Mouse (Mus musculus): ENCODE results near the gene Amdhd2.
A peak's percentile ranks its signal among the peaks of the same experiment; 100 is the strongest.

Gene Amdhd2

DNA sequence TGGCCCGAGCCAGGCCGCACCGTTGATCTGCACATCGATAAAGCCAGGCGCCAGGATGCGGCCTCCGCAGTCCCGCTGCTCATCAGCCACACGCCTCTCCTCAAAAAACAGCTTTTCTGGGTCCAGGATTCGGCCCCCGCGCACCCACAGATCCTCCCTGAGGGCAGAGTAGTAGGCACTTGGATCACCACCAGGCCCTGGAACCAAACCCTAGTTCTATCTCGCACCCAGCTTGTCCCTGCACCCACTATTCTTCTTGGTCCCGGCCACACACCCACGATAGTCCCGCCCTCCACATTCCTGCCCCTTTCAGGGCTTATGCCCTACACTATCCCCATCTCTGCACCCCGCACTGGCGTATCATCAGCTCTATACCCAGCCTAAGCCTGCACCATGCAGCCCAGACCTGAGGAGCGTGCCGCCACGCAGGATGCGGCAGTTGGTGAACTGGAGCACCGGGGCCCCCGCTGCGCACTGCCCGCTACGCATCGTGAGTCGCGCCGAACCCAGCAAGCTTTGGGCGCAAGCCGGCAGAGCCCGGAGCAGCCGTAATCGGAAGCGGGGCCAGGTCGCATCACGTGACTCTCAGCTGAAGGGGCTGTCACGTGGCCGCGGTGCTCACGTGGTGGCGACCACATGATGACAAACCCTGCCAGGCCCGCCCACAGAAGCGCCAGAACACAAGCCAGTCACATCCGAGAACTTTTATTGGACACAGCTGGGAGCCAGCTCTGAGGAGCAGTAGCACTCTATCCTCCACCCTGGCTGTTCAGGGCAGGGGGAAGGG is at the start of gene Amdhd2:
TSS of gene Amdhd2 (minus strand) at position 591 of the 787 bp plus-strand sequence.
- peak; percentile 99 for DNase-seq

DNA sequence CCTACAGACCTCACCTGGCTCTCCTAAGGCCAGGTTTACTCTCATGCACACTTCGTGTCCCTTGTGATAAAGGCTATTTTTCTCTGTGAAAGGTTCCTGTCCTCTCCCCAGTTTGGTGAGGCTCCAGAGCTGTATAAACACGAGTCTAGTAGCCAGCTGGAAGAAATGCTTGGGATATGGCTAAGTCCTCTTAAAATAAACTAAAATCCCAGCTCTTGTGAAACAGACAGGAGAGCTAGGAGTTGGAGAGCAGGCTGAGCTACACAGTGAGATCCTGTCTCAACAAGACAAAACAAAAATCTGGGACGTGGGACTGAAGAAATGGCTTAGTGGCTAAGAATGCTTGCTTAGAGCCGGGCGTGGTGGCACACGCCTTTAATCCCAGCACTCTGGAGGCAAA is 49.6 kb upstream of the Amdhd2 start:
- DNase-seq = no peak

DNA sequence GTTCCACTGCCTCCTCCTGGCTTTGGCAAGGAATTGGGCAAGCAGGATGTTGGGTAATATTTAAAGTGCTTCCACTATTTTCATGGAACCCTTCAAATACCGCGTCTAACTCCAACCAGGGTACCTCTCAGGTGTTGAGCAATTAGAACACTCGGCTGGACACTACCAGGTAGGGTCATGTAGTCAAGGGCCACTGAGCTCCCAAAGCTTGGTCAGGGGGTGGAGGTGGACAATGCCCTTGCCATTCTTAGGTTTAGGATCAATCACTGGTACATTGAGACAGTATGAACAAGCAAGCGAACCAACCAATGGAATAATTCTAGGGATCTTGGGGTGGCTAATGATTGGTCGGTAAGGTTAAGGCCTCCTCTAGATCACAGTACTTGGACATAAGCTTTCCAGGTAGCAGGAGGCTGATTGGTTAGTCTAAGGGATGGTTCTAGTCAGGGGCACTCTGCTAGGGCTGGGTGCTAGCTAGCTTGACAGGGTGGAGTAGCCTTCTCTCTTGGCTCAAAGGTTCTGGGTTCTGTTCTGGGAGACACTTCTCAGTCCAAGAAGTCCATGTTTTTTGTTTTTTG is 49.0 kb upstream of the Amdhd2 start:
- no peak for DNase-seq

DNA sequence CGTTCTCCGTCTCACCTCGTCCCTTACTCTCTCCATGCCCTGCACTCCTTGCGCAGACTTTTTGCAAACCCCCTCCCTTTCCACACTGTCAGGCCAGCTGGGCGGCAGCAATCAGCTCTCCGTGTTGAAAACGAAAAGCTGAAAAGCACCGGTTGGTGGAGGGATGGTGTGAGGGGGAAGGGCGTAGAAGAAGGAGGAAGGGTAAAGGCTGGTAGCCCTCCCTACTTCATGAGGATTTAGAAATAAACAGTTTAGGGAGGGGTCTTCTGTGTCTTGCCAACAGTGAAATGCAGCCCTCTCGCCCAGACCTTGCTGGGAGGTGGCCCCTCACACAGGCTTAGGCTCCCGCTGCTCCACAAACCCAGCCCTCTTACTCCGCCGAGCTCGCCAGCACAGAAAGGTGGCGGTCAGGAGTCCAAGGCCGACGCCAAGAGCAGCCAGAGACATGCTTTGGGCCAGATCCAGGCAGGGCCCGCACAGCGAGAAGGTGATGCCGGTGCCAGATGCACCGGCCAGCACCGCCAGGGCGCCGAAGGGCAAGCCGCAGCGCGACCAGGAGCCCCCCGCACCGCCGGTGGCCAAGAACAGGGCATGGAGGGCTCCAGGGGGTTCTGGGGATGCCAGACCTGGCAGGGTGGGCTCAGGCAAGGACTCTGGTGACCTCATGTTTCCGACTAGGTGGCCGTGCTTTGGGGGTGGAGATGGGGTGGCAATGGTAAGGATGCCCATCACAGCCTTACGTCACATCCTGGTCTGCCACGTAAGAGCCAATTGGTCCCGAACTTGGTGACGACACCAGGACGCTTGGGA is 48.3 kb upstream of the Amdhd2 start:
- peak; percentile 55 for DNase-seq

DNA sequence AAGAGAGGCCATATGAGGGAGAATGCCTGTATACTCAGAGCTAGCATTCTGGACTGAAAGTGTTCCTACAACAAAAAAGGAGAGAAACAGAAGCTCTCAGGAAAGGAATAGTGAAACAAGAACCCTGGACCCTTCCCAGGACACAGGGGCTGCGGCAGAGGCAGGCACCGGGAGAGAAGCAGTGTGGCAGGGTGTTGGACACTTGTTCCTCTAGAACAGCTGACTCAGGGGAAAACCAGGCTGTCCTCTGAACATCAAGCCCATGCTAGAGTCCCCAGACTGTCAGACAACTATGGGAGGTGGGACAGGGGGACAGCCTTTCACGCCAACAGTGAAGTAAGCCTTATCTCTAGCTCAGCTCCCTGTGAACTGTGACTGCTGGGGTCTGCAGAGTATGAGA is 47.0 kb upstream of the Amdhd2 start:
- no peak for DNase-seq

DNA sequence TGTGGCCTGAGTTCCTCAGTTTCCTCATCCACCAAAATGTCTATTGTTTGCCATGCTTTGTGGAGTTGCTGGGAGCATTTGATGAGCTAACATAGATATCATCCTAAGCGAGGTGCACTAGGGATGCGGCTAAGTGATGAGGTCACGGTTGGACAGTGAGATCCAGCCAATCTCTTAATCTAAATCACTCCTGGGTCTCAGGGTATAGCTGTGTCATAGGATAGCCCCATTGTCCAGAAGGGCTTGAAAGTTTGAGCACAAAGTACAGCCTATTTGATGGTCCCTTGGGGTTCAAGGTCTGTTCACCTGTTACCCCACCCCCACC is 46.3 kb upstream of the Amdhd2 start:
- no peak for DNase-seq

DNA sequence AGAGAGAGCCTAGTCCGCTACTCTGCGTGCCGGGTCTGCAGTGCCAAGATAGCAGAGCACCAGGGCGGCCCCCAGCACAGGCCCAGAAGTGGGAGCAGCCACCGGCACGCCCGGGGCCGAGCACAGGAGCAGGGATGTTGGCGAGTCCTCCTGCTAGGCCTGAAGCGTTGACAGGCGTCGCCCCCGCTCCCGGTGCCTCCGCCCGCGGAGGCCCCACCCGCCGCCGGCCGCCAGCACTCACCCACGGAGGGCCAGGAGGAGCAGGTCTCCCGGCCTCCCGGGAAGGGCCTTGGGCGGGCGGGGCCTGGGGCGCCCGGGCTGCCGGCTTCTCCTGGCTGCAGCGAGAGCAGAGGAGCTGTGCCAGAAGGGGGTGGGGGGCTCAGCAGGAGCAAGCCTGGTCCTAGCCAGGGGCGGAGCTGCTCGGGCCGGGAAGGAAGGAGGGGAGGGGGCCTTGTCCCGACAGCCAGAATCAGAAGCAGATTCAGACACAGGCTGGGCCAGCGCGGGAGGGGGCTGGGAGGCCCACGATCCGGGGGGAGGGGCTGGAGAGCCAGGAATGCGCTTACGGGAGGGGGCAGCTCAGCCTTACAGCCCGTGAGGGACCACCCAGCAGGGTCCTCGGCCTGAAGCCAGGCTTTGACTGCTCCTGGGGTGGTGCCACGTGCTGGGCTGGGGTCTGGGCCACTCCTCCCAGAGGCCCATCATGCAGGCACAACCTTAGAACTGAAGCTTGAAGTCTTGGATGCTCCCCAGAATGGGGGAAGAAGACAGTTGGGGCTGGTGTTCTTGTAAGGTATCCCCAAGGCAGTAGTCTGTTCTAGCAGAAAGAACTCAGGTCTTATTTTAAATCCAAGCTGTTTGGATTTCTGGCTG is 45.7 kb upstream of the Amdhd2 start, which contains the start of gene Ntn3:
TSS of gene Ntn3 (minus strand) at position 489 of the 873 bp plus-strand sequence.
- DNase-seq = peak; percentile 56

DNA sequence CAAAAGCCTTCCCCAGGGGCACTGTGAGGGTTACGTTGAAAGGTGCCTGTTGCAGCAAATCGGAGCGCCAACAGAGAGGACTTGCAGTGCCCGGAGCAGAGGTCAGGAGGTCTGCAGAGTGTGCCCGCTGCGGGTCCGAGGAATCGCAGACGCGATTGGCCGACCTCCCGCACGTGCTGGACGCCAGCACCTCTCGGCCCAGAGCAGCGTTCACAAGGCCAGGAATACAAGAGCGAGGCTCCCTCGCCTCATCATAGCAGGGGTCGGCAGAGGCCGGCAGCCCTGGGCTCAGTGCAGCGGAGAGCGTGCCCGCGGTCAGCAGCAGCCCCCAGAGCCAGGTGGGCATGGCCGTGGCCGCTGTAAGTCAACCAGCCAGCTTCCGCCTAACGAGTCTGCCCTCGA is 45.1 kb upstream of the Amdhd2 start:
- DNase-seq = peak; percentile 47

DNA sequence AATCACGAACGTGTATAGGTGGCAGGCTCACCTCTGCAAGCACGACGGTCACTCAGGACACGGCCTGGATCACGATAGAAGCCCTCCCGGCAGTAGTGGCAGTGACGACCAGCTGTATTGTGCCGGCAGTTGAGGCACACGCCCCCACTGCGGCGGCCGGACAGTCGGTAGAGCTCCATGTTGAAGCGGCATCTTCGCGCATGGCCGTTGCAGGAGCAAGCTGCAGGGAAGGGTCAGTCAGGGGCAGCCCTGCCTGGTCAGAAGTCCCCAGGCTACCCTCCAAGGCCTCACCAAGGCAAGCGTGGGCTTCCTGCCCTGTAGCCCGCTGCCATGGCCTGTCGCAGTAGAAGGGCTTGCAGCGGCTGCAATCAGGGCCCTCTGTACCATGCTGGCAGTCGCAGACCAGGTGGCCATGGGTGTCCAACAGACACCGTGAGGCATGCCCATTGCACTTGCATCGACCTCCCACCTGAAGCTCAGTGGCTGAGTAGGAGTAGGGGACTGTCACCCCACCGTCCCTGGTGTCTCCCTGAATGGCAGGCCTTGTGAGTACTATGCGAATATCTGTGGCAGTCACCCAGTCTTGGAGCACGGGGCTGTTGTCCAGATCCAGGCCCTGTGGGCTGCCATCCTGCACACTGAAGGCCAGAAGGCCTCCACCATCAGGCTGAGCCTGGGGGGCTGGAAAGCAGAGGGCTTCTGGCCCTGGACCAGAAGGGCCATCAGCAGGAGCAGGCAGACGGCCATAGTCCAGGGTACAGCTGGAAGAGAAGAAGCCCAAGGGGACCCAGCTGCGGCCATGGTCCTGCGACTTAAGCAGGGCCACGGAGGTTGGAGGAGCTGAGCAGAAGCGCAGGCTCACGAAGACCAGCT is 44.4 kb upstream of the Amdhd2 start:
- DNase-seq = no peak

DNA sequence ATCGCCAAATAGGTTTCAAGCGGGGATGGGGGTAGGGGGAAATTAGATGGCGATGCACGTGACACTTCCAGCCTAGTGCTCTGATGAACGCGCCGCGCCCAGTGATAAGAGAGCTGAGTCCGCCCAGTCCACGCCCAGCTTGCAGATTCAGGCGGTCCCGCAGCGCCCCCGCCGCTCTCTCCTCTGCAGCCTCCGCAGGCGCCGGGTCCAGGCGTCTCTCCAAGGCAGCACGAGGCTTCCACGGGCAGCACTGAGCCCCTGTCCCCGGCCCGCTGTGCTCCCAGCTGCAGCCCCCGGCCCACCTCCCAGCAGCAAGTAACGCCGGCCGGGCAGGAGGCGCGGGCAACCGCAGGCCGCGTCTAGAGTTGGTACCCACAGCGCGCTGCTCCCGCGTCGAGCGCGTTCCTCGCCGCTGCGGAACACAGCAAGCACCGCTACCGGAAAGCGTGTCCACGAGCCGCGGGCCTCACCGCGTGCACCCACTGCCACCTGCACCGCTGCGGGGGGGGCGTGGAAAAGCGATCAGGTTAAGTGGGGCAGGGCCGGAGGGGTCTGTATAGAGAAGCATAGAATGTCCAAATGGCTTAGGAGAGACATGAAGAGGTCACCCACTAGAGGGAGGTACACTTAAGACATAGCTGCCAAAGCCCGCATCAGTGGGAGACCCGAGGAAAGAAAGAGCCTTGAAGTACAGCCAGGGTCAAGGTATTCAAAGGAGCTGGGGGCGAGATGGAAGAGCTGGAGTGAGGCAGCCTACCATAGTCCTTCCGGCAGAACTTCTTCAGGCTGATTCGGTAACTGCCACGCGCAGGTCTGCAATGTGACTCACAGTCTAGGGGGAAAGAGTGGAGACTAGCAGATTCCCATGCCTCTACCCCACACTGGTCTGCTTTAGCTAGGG is 43.1 kb upstream of the Amdhd2 start:
- peak; percentile 66 for DNase-seq

DNA sequence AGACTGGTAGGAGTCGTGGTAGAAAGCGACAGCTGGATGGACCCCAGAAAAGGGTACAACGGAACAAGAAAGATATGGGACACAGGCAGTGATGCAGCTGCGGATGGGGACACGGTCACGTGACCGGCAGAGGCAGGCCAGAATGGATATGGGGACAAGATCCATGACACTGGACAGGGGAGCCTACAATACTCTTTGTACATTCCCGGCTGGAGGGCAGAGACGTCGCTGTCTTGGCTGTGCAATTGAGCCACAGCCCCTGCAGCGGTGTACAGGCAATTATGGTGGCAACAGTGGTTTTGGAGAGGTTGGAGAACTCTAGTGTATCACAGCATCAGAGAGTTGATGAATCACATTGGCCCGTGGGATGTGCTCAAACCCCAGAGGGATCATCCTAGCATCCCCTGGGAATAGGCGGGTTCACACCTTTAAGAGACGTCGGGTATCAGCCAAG is 42.4 kb upstream of the Amdhd2 start:
- DNase-seq = peak; percentile 64

DNA sequence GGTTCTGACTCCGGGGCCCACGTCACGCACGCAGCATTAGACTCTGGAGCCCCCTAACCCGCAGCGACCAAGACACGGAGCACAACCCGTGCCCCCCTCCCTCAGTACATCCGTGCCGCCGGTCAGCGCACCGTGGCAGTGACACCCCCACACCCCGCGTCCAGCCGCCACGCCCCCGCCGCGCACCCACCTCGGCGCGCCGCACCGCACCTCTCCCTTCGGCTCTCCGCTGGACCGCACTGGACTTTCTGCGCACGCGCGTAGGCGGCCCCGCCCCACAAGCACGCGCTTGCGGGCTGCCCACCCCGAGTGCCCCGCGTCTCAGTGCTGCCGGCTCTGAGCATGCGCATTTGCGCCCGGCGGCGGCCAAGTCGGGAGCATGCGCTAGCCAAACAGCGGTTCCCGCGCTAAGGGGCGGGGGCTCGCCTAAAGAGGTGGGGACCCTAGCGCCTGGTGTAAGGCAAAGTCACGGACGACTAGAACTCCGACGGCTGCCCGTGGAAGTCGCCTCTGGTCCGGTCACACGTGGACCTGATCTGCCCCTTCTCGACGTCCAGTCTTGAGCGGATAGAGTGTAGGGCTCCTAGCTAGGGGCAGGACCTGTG is 41.8 kb upstream of the Amdhd2 start, which contains the start of gene Tbc1d24:
TSS of gene Tbc1d24 (minus strand) at position 279 of the 605 bp plus-strand sequence.
- DNase-seq = peak; percentile 96

DNA sequence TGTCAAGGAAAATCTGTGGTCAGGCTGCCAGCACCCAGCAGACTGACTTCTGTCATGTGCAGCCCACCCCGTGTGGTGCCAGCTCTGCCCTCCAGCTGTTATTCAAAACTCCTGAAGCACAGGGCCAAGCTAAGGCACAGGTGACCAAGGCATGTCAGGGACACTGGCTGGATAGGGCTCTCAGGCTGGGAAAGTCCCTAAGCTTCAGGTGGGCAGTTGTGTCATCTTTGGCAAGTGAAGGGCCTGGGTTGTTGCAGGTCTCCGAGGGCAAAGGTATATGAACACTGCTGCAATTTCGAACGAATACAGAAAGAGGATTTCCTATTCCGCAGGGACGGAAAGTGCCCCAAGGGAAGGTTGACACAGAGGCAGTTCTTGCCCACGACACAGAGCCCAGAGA is 41.3 kb upstream of the Amdhd2 start:
- no peak for DNase-seq

DNA sequence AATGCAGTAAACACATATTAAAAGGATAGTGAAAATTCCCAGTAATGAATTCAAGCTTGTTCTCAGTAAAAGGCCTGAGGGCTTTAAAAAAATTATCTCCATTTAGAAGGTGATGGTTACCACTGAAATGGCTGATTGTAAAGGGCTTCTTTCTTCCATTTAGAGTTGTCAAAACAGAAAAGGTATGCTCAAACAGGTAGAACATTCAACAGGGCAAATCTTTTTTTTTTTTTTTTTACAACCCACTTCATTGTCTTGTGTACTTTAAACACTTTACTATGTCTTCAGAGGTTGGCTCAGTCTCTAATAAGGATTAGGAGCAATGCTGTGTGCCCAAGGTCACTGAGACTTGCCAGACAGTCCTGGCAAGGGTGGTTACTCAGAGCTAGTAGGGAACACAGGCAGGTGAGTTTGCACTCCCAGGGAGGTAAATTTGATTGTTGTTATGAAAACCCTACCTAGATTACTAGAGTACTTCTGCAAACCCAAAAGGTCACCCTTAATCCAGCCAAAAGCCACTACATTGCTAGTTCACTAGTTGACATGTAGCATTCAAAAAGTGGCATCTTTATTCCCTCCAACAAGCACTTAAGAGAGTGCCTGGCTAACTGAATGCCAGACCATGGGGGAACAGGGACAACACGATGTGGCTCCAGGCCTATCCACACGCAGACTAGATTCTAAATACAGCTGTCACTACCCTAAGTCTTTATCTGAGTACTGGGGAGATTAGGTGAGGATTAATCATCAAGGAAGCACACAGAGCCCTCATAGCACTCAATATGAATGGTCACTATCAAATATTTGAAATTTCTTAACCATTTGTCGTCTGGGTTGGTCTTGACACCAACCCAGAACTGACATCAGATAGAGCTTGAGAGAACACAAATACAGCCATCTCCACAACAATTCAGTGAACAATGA is 40.3 kb upstream of the Amdhd2 start:
- no peak for DNase-seq

DNA sequence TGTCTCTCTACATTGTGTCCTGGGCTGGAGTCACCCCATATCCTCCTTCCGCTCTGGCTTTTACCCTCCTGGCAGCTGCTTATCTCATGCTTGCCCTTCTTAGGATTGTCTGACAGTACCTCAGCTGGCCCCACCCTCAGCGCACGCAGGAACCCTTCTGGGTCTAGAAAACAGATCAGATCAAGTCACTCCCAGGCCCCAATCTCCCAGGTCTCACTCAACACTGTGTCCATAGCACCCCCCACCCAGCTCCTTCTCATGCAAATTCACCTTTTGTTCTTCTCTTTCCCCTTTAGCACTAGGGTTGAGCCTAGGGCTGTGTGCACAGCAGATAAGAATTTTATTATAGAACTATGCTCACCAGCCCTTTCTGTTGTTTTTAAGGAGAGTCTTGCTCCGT is 39.5 kb upstream of the Amdhd2 start:
- DNase-seq = no peak

DNA sequence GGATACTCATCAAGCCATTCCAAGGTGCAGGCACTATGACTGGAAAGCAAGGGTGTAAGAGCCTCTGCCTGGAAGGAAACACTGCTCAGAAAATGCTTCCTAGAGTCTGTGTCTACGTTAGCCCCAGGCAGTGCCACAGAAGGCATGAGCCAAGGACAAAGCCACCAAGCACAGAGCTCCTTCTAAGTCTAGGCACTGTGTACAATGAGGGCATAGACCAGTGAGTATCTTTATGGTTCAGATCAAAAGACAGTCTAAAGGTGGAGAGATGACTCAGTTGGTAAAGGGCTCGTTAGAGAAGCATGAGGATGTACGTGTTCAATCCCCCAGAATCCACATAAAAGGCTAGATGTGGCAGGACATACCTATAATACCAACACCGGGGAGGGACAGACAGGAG is 37.5 kb upstream of the Amdhd2 start:
- no peak for DNase-seq

DNA sequence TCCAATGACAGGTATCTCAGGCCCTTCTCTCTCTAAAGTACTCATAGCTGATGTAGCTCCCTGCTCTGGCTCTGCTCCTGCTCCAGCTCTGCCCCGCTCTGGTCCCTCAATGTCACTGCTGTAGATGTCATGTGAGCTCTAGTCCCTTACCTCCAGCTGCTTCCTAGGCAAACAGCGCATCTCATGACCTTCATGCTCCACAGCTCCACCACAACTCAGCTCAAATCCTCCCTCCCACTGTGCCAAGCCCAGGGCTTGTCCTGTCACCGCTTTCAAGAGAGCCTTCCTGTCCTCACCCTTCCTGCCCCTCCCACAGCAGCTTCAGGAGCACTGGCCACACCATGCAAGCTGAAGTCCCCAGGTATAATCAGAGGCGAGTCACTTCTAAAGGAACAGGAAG is 36.2 kb upstream of the Amdhd2 start:
- no peak for DNase-seq

DNA sequence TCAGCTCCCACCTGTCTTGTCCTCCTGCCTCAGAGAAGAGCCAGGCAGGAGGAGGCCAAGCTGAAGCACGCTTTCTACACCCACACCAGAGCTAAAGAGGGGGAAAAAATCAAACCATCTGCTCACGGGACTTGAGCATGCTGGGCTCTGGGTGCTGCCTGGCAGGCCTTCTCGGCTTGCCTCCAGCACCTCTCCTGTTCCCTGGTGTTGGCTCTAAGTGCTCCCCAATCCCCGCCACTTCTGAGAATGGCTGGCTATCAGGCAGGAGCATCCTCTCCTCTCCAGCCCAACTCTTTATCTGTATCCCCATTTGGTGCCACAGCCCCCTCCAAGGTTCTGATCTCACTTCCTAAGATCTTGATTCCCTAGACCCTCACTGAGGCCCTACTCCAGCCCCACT is 35.7 kb upstream of the Amdhd2 start:
- DNase-seq = no peak
